Mouse (Mus musculus): ENCODE measurements at regions not wholly inside any gene's neighbourhood (a gene's known extent, or its start where the extent isn't known, plus 50 kb on each side); places are given as distances from the start of the nearest gene placed in this dataset.
"Not testable (repeated sequence)": the region's sequence is repeated elsewhere in the genome, so short reads cannot be mapped to it uniquely, and the experiment has no call there.

DNA sequence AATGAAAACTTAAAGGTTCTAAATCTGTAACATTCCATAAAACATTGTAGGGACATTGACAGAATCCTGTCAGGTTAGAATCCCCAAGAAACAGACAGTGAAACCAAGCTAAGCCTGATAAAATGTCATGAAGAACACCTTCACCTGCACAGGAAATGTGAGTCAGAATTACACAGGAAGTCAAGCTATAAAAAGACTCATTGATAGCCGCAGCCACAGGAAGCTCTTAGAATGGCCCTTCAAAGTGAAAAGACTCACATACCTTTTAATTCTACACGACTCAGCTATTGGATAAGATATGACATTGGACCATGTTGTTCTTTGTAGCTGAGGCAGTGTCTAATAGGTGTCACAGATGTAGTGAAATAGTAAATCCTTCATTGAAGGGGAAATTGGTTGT, 55.3 kb downstream of the Spin2c start:
- ATAC-seq: no peak
- no peak overlapping the region for H3K9ac ChIP-seq (ENCODE audit: low read length)
- DNase-seq (ENCODE audit: low spot score): no peak
- H3K27ac ChIP-seq (ENCODE audit: low read depth, low read length): no peak overlapping the region
- H3K9me3 ChIP-seq (replicated peaks; ENCODE audit: control insufficient read depth, low read length): no peaks in the 10 kb centered on the region
- 78% methylated on average over 2 of the region's 2 CpGs for WGBS
- no peaks in the 10 kb centered on the region for H3K4me1 ChIP-seq (ENCODE audit: control insufficient read depth, insufficient read depth, low read length)
- no peaks in the 10 kb centered on the region for H3K27me3 ChIP-seq (replicated peaks; ENCODE audit: control insufficient read depth, insufficient read depth, low read length)
- no peak overlapping the region for H3K4me2 ChIP-seq (ENCODE audit: low read length)
- H3K4me3 ChIP-seq (ENCODE audit: low read depth, low read length): no peak overlapping the region
- no peaks in the 10 kb centered on the region for H3K36me3 ChIP-seq (ENCODE audit: control insufficient read depth, insufficient read depth, low read length)

DNA sequence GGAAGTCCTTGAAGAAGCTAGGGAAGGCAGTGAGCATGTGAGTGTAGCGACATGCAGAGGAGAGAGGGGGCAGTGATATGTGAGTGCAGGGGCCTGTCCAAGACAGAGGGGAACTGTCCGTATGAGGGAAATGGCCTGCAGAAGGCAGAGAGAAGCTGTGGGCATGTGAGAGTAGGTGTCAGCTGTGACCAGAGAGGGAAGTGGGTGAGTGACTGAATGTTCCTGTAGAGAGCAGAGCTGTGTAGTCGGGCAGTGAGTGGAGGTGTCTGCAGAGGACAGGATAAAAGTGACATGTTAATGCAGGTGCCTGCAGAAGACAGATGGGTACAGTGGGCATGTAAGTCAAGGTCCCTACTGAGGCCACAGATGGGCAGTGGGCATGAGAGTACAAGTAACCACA, 84.4 kb downstream of the Samt1 start:
- no peak overlapping the region for H3K27ac ChIP-seq (ENCODE audit: low read depth, low read length)
- ATAC-seq: no peak
- no peak for DNase-seq (ENCODE audit: low spot score)
- no peaks in the 10 kb centered on the region for H3K27me3 ChIP-seq (replicated peaks; ENCODE audit: control insufficient read depth, insufficient read depth, low read length)
- H3K9me3 ChIP-seq (replicated peaks; ENCODE audit: control insufficient read depth, low read length): no peaks in the 10 kb centered on the region
- H3K36me3 ChIP-seq (ENCODE audit: control insufficient read depth, insufficient read depth, low read length): no peaks in the 10 kb centered on the region
- H3K4me3 ChIP-seq (ENCODE audit: low read depth, low read length): no peak overlapping the region
- H3K9ac ChIP-seq (ENCODE audit: low read length): no peak overlapping the region
- H3K4me1 ChIP-seq (ENCODE audit: control insufficient read depth, insufficient read depth, low read length): no peaks in the 10 kb centered on the region
- no peak overlapping the region for H3K4me2 ChIP-seq (ENCODE audit: low read length)
- 87% methylated on average over 3 of the region's 3 CpGs for WGBS

DNA sequence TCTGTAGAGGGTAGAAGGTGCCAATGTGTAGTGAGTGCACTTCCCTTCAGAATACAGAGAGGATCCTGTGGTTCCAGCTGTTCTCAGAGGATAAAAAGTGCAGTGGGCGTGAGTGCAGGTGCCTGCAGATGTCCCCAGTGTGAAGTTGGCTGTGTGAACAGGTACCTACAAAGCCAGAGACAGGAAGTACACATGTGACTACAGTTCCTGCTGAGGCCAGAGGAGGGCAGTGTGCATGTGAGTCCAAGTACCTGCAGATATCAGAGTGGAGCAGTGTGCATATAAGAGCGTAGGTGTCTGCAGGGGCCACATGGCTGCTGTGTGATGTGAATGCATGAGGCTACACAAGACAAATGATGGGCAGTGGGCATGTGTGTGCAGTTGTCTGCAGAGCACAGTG, 79.9 kb downstream of the Samt1 start:
- Histone ChIP-seq H3K36me3 (ENCODE audit: control insufficient read depth, insufficient read depth, low read length) (no peaks in the 10 kb centered on the region), H3K9me3 (replicated peaks; ENCODE audit: control insufficient read depth, low read length) (no peaks in the 10 kb centered on the region), H3K4me1 (ENCODE audit: control insufficient read depth, insufficient read depth, low read length) (no peaks in the 10 kb centered on the region), H3K27me3 (replicated peaks; ENCODE audit: control insufficient read depth, insufficient read depth, low read length) (no peaks in the 10 kb centered on the region), H3K4me2 (ENCODE audit: low read length) (no peak overlapping the region), H3K27ac (ENCODE audit: low read depth, low read length) (no peak overlapping the region), H3K4me3 (ENCODE audit: low read depth, low read length) (no peak overlapping the region), H3K9ac (ENCODE audit: low read length) (no peak overlapping the region)
- 76% methylated on average over 2 of the region's 2 CpGs for WGBS
- DNase-seq (ENCODE audit: low spot score) (peak; percentile 0), ATAC-seq (no peak)

GRCm38 (mm10) chrX:153936111-153936510, 76.3 kb downstream of the Samt1 start:
- H3K4me1 ChIP-seq (ENCODE audit: control insufficient read depth, insufficient read depth, low read length): no peaks in the 10 kb centered on the region
- no peak overlapping the region for H3K27ac ChIP-seq (ENCODE audit: low read depth, low read length)
- H3K27me3 ChIP-seq (replicated peaks; ENCODE audit: control insufficient read depth, insufficient read depth, low read length): no peaks in the 10 kb centered on the region
- H3K4me3 ChIP-seq (ENCODE audit: low read depth, low read length): no peak overlapping the region
- ATAC-seq: no peak
- DNase-seq (ENCODE audit: low spot score): no peak
- H3K36me3 ChIP-seq (ENCODE audit: control insufficient read depth, insufficient read depth, low read length): no peaks in the 10 kb centered on the region
- H3K9ac ChIP-seq (ENCODE audit: low read length): no peak overlapping the region
- 78% methylated on average over 3 of the region's 3 CpGs for WGBS
- no peaks in the 10 kb centered on the region for H3K9me3 ChIP-seq (replicated peaks; ENCODE audit: control insufficient read depth, low read length)
- no peak overlapping the region for H3K4me2 ChIP-seq (ENCODE audit: low read length)

DNA sequence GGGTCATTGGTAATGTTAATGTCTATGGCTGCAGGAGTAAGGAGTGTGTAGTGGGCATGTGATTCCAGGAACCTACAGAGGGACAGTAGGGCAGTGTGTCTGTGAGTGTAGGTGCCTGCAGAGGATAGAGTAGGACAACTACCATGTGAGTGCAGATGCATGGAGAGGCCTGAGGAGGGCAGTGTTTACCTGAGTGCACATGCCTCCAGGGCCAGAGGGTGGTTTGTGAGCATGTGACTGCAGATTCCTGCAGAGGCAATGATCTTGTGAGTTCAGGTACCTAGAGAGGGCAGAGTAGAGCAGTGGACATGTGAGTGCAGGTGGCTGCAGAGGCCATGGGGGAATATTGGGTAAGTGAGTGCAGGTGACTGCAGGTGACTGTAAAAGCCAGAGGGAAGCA, 75.1 kb downstream of the Samt1 start:
- H3K4me2 ChIP-seq (ENCODE audit: low read length): no peak overlapping the region
- H3K27ac ChIP-seq (ENCODE audit: low read depth, low read length): no peak overlapping the region
- H3K9me3 ChIP-seq (replicated peaks; ENCODE audit: control insufficient read depth, low read length): no peaks in the 10 kb centered on the region
- H3K4me1 ChIP-seq (ENCODE audit: control insufficient read depth, insufficient read depth, low read length): no peaks in the 10 kb centered on the region
- no peaks in the 10 kb centered on the region for H3K36me3 ChIP-seq (ENCODE audit: control insufficient read depth, insufficient read depth, low read length)
- DNase-seq (ENCODE audit: low spot score): no peak
- H3K4me3 ChIP-seq (ENCODE audit: low read depth, low read length): no peak overlapping the region
- no peak overlapping the region for H3K9ac ChIP-seq (ENCODE audit: low read length)
- no peak for ATAC-seq
- H3K27me3 ChIP-seq (replicated peaks; ENCODE audit: control insufficient read depth, insufficient read depth, low read length): no peaks in the 10 kb centered on the region

- ATAC-seq: no peak
- no peaks in the 10 kb centered on the region for H3K36me3 ChIP-seq (ENCODE audit: control insufficient read depth, insufficient read depth, low read length)
- WGBS: 92% methylated on average over 7 of the region's 7 CpGs
- no peak for DNase-seq (ENCODE audit: low spot score)
- no peak overlapping the region for H3K9ac ChIP-seq (ENCODE audit: low read length)
- no peak overlapping the region for H3K4me2 ChIP-seq (ENCODE audit: low read length)
- H3K27me3 ChIP-seq (replicated peaks; ENCODE audit: control insufficient read depth, insufficient read depth, low read length): no peaks in the 10 kb centered on the region
- no peaks in the 10 kb centered on the region for H3K9me3 ChIP-seq (replicated peaks; ENCODE audit: control insufficient read depth, low read length)
- no peaks in the 10 kb centered on the region for H3K4me1 ChIP-seq (ENCODE audit: control insufficient read depth, insufficient read depth, low read length)
- H3K27ac ChIP-seq (ENCODE audit: low read depth, low read length): no peak overlapping the region
- no peak overlapping the region for H3K4me3 ChIP-seq (ENCODE audit: low read depth, low read length)
Observed at GRCm38 (mm10) chrX:153940089-153940488, 72.4 kb downstream of the Samt1 start.

DNA sequence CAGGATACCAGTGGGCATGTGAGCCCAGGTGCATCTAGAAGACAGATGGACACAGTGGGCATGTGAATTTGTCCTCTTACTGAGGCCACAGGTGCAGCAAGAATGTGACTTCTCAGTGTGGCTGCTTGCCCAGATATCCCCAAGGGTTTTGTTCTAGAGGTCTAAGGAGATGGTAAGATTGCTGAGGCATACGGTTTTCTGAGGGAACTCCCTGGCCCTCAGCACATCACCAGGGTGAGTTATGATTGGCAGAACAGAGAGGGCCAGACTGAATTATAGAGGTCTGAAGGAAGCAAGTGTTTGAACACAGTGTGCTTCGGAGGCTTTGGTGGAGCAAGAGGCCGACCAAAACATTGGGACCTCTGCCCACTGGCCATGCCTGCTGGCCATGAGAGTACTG, 71.3 kb downstream of the Samt1 start:
- H3K4me1 ChIP-seq (ENCODE audit: control insufficient read depth, insufficient read depth, low read length); H3K27ac ChIP-seq (ENCODE audit: low read depth, low read length); H3K27me3 ChIP-seq (replicated peaks; ENCODE audit: control insufficient read depth, insufficient read depth, low read length); ATAC-seq; H3K4me2 ChIP-seq (ENCODE audit: low read length); H3K4me3 ChIP-seq (ENCODE audit: low read depth, low read length); H3K36me3 ChIP-seq (ENCODE audit: control insufficient read depth, insufficient read depth, low read length); H3K9me3 ChIP-seq (replicated peaks; ENCODE audit: control insufficient read depth, low read length); H3K9ac ChIP-seq (ENCODE audit: low read length); DNase-seq (ENCODE audit: low spot score): not testable (repeated sequence)
- WGBS: 80% methylated on average over 3 of the region's 3 CpGs
